Comparison of ENCODE assay signal across 18 mouse cellular contexts in genomic region chr15:9473188-9473587, GRCm38 (mm10). TPM values are rescaled to one million over a fixed set of nuclear protein-coding genes. Genes with fewer than 3 reads are reported as not detected.
"Had no signal": no experiment of that assay in that cellular context is flagged by ENCODE, and none has a peak within 500 bp of the region (broad histone marks: within the 10 kb centered on the region; RNA-seq: fewer than 3 reads in every experiment).

No protein-coding gene starts in this region.

- H3K27ac ChIP-seq: midbrain, embryonic 13.5 days; midbrain, embryonic 15.5 days; neural tube, embryonic 12.5 days; stomach, embryonic 15.5 days; stomach, postnatal 0 days had no signal

- H3K4me3 ChIP-seq: megakaryocyte, embryonic 14.5 days; midbrain, embryonic 13.5 days; midbrain, embryonic 15.5 days; neural tube, embryonic 12.5 days; stomach, embryonic 15.5 days had no signal

- H3K9me3 ChIP-seq: midbrain, embryonic 15.5 days; neural tube, embryonic 12.5 days; stomach, embryonic 15.5 days had no signal

- DNase-seq: lung, adult 18-20 months; lung, embryonic 14.5 days; lung, postnatal 10 days; lung, postnatal 4 days; right cerebral cortex, postnatal 14 days; thymus, adult 2 months; thymus, postnatal 25 days; thymus, postnatal 4 days had no signal

- H3K9ac ChIP-seq: lung, embryonic 14.5 days; midbrain, embryonic 13.5 days; midbrain, embryonic 15.5 days; neural tube, embryonic 12.5 days; stomach, embryonic 15.5 days had no signal

- H3K4me2 ChIP-seq: lung, embryonic 14.5 days; midbrain, embryonic 11.5 days; midbrain, embryonic 13.5 days; midbrain, embryonic 15.5 days; neural tube, embryonic 12.5 days; stomach, embryonic 15.5 days had no signal

- ATAC-seq: midbrain, embryonic 13.5 days; midbrain, embryonic 15.5 days had no signal

- H3K36me3 ChIP-seq: midbrain, embryonic 13.5 days; midbrain, embryonic 15.5 days; neural tube, embryonic 12.5 days; stomach, embryonic 15.5 days had no signal

- H3K27me3 ChIP-seq: megakaryocyte, embryonic 14.5 days; midbrain, embryonic 13.5 days; midbrain, embryonic 15.5 days; neural tube, embryonic 12.5 days; stomach, embryonic 15.5 days had no signal

- H3K4me1 ChIP-seq: midbrain, embryonic 13.5 days; midbrain, embryonic 15.5 days; neural tube, embryonic 12.5 days; stomach, embryonic 15.5 days had no signal

RNA-seq across cellular contexts. Expression of gene Capsl, which starts 37.4 kb away (rescaled TPM):
- total RNA-seq: monocyte, adult 5-6 weeks; neutrophil, adult 5-6 weeks had no signal

RNA-seq across cellular contexts. Expression of gene Il7r, which starts 56.8 kb away (rescaled TPM):
- polyA plus RNA-seq: midbrain, embryonic 15.5 days; midbrain, postnatal 0 days; neural tube, embryonic 12.5 days had no signal
